Mouse (Mus musculus): Measurements from ENCODE around the gene Dido1.

Gene Dido1

GRCm38 (mm10) chr2:180610283-180610682, 99.5 kb downstream of the Dido1 start:
- ATAC-seq (ENCODE audit: insufficient number of reproducible peaks, low FRiP score, low TSS enrichment), result no peak

Measured in cerebellum, adult (tissue).